Mouse (Mus musculus) activated CD4-positive, CD25-positive, alpha-beta regulatory T cell, adult 9 weeks (primary cell): ENCODE measurements around the gene Lamb1. TPM values are rescaled to one million over a fixed set of nuclear protein-coding genes. Genes with fewer than 3 reads are reported as not detected.

Experiments used
- polyA plus RNA-seq: library from polyadenylated mRNA; unstranded; fragments of 100-300 nt; shearing (Covaris generic); gene quantifications from one replicate; pipeline ENCODE4 v1.2.1, GENCODE M21; 2017

Lamb1 gene
- polyA plus RNA-seq: not detected

DNA sequence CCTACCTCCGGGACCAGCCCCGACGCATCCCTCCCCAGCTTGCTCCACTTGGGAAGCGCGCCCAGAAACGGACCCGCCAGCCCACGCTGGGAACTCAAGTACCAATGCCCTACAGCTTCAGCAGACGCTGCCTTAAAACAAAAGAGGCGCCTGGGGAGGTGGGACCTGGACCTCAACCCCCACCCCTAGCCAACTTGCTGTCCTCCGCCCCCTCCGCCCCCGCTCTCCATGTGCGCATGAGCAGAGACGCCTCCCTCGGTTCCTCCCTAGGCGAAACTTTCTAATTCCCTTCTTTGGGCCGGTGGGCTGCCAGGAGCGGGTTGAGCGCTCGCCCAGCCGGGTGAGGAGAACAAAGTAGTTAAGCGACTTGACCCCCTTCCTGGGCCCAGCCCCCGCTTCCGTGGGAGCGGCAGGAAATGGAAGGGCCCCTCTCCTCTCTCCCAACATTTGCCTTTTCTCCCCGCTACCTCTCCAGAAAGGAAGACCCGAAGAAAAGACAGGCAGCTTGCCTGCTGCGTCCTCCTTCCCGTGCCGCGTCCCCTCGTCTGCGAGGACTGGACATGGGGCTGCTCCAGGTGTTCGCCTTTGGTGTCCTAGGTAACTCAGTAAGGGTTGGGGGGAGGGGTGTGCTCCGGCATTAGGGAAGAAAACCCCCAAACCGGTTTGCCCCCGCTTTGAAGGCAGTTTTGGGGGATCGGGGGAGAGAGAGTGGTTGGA is at the start of gene Lamb1:
Gene Lamb1, plus strand, starts transcription at position 230 of the 717 bp plus-strand sequence.

GRCm38 (mm10) chr12:31240470-31240869 is 24.6 kb upstream of the Lamb1 start, which contains the start of gene Gm6993:
Gm6993 (plus strand) TSS chr12:31240770.

DNA sequence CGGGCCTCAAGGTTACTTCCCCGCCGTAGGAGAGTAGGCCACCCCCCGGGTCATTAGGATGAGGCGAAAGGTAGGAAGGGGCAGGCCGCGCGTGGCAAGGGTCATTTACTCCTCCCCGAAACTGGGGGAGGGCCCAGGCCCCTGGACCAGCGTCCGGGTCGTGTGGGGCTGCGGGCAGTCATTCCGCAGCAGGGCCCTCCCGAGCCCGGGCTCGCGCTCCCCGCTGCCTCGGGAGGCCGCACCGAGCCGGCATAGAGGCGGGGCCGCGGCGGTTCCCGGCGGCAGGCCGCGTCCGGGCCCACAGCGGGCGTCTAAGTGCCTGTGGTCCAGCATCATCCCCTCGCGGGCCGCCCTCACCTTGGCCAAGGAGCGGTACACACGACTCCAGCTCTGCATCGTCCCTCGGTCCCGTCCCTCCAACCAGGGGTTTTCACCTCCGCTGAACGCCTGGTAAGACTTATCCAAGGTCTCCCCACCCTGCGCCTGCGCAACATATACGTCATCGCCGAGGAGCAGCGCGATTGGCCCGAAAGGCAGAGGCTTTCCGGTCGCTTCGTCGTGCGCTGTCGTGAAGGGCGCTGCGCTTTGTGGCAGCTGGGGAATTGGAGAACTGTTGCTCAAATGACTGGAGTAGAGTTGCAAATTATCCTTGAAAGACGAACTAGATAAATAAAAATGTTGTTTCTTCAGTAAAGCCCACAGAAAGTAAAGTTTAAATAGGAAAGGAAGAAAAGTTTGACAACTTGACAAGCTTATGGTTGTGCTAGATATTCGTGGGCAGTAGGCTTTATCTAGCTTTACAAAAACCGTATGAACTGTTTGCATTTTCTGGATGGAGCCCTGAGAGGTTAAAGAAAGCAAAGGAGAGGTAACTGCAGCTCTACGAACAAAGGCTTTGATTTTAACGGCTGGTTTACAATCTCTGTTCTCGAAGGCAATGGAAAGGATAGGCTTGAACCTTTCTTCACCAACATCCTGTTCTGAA is 86.2 kb downstream of the Lamb1 start, which contains the start of gene Dld:
Gene Dld, minus strand, starts transcription at position 510 of the 985 bp plus-strand sequence.

Other genes starting within 250 kb of the Lamb1 start
- gene Fam110c, start 191.4 kb upstream of the Lamb1 start, polyA plus RNA-seq: 0.40 TPM
- gene Gm6993, start 24.5 kb upstream of the Lamb1 start, polyA plus RNA-seq: not detected
- gene Dld, start 86.2 kb downstream of the Lamb1 start, polyA plus RNA-seq: 101 TPM
- gene Slc26a3, start 125.6 kb downstream of the Lamb1 start, polyA plus RNA-seq: not detected
- gene Cbll1, start 234.4 kb downstream of the Lamb1 start, polyA plus RNA-seq: 40.9 TPM